Mouse (Mus musculus) liver, adult (tissue): Measurements from ENCODE around the gene Defb46.

Experiments
- GATA4 ChIP-seq: IDR thresholded peaks from 2 replicates; pipeline ENCODE4 v1.6.1; 2014; ENCODE audit warnings: mild to moderate bottlenecking, low read length; ENCODE audit not compliant: insufficient replicate concordance

The Defb46 gene

GRCm38 (mm10) chr8:19239616-19240015 lies at the start of gene Defb46:
Gene Defb46 (plus strand): TSS chr8:19239916.
- TF ChIP-seq GATA4 = no peak

DNA sequence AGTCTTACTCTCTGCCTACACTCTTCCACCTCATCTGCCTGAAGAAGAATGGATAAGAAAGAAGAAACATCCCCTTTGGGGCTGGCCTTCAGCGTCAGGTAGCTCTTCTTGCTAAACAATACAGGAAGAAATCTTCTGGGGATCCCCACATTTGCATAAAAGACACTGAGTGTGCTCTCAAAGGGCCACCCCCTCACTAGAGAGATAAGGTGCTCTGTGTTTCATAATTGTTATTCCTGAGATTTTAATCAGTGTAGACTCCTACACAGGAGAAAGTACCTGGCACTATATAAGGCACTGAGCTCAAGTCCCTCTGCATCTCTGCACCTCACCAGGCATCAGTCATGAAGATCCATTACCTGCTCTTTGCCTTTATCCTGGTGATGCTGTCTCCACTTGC lies 14.6 kb upstream of the Defb46 start, which contains the start of gene Defb6:
Gene Defb6, plus strand, starts transcription at position 318 of the 400 bp plus-strand sequence.
- TF ChIP-seq GATA4 = no peak

GRCm38 (mm10) chr8:19238101-19238500 lies 1.6 kb upstream of the Defb46 start:
- no peak for TF ChIP-seq GATA4

- no peak for TF ChIP-seq GATA4
These were observed 7.6 kb downstream of the Defb46 start, which contains the start of gene Defb5 for GRCm38 (mm10) chr8:19247280-19247679. Gene Defb5 (plus strand): TSS chr8:19247580.

DNA sequence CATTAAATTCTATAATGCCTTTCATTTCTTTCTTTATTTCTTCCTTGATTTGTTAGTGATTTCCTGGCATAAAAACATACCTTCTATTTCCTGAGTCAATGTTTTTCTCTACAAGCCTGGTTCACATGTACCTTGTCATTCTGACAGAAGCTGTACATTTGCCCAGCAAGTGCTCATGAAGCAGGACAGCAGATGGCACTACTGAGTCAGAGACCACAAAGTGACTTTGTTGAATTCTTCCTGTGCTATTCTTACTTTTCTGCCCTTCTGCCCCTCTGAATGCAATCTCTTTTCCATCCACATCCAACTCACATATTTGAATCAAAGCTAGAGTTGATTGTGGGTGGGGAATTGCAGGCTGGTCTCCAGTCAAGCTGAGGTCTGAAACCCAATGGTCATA lies 18.4 kb downstream of the Defb46 start:
- no peak for TF ChIP-seq GATA4

- TF ChIP-seq GATA4 = no peak
These were observed 20.0 kb downstream of the Defb46 start for GRCm38 (mm10) chr8:19259667-19260066.
